Mouse (Mus musculus) midbrain, embryonic 11.5 days (tissue): ENCODE measurements around the gene Zfp319. TPM values are rescaled to one million over a fixed set of nuclear protein-coding genes. Genes with fewer than 3 reads are reported as not detected.
A peak's percentile ranks its signal among the peaks of the same experiment; 100 is the strongest.

ENCODE experiments used
- ATAC-seq: fragments of 200-750 bp; cut with Nextera tagmentation; 2 replicates; pipeline ENCODE4 v1.8.0; 2017; ENCODE audit warnings: moderate TSS enrichment, moderate library complexity; ENCODE audit not compliant: low FRiP score
- DNase-seq: peaks from one replicate; pipeline ENCODE4 v3.0.0; 2015; ENCODE audit warnings: low spot score; ENCODE audit errors: missing footprints
- H3K27ac ChIP-seq: fragments of 300-500 bp; sonication (generic); 2 replicates; pipeline ENCODE4 v1.5.1; 2014; ENCODE audit warnings: low read depth, low read length
- H3K27me3 ChIP-seq: fragments of 300-500 bp; sonication (generic); 2 replicates; pipeline ENCODE4 v1.6.1; 2014; ENCODE audit warnings: mild to moderate bottlenecking, low read length, moderate library complexity, mixed read lengths; ENCODE audit not compliant: control insufficient read depth, insufficient read depth
- H3K36me3 ChIP-seq: fragments of 300-500 bp; sonication (generic); 2 replicates; pipeline ENCODE4 v1.6.1; 2014; ENCODE audit warnings: mild to moderate bottlenecking, low read length, moderate library complexity, mixed read lengths; ENCODE audit not compliant: control insufficient read depth, insufficient read depth
- H3K4me1 ChIP-seq: fragments of 300-500 bp; sonication (generic); 2 replicates; pipeline ENCODE4 v1.6.1; 2014; ENCODE audit warnings: low read length; ENCODE audit not compliant: control insufficient read depth, insufficient read depth
- H3K4me2 ChIP-seq: fragments of 300-500 bp; sonication (generic); 2 replicates; pipeline ENCODE4 v1.6.1; 2014; ENCODE audit warnings: mild to moderate bottlenecking, moderate library complexity
- H3K4me3 ChIP-seq: fragments of 300-500 bp; sonication (generic); 2 replicates; pipeline ENCODE4 v1.5.1; 2014; ENCODE audit warnings: low read depth, low read length
- H3K9ac ChIP-seq: fragments of 300-500 bp; sonication (generic); 2 replicates; pipeline ENCODE4 v1.6.1; 2014; ENCODE audit warnings: low read length
- H3K9me3 ChIP-seq: fragments of 300-500 bp; sonication (generic); 2 replicates; pipeline ENCODE4 v1.6.1; 2016; ENCODE audit warnings: low read length; ENCODE audit not compliant: control insufficient read depth
- WGBS: fragments of 180-500 bp; shearing (Covaris S2); extraction: QIAGEN DNeasy Blood & Tissue Kit; methylation state at CpG from one replicate; pipeline ENCODE4 v1.1.7; 2014; 5-methylcytosine and 5-hydroxymethylcytosine counted together
- polyA plus RNA-seq: library from polyadenylated mRNA; unstranded; fragments of >200 nt; fragmentation: Nextera tagmentation; extraction: Ambion mirVana; gene quantifications from 2 replicates; pipeline ENCODE4 v1.2.1, GENCODE M21; 2014

The Zfp319 gene
- polyA plus RNA-seq, 1 experiment from 2014 or later: 8.6 TPM

DNA sequence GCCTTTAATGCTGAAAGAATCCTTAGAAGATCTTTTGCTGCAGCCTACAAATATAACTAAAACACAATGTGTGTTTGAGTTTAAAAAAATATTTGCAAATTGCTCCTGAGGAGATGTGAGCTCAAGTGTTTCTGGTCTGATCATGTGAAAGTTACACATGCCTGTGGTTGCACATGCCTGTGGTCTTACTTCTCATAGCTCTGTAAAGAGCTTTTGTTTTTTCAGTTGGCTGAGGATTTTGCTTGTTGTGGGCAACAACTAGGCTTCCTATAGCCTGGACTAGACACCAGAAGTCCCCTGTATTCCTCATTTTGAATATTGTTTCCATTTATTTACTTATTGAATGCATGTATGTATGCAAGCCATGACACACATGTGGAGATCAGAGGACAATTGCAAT is 4.6 kb upstream of the Zfp319 start:
- Histone ChIP-seq H3K9ac (no peak overlapping the region), H3K4me3 (no peak overlapping the region), H3K36me3 (no peaks in the 10 kb centered on the region), H3K9me3 (no peaks in the 10 kb centered on the region), H3K27ac (no peak overlapping the region), H3K4me1 (no peaks in the 10 kb centered on the region), H3K27me3 (no peaks in the 10 kb centered on the region), H3K4me2 (no peak overlapping the region)
- ATAC-seq (no peak), DNase-seq (no peak)

DNA sequence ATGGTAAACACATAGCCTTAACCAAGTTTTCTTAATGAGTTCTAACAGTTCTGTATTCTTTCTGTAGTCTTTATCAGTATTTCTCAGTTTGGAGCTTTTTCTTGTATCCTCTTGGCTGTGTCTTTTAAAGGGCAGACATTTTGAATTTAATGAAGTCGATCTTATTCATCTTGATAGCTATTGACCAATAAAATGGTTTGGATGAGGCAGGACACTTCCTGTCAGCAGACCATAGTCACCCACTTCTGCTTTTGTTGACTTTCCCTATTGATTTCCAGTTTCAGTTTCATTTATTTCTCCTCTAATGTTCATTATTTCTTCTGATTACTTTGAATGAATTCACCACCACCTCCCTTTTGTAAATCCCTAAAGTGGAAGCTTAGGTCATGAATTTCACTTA is 4.0 kb upstream of the Zfp319 start:
- Histone ChIP-seq H3K4me2 (no peak overlapping the region), H3K27me3 (no peaks in the 10 kb centered on the region), H3K27ac (no peak overlapping the region), H3K4me1 (peaks cover 2% of the 10 kb centered on the region), H3K36me3 (no peaks in the 10 kb centered on the region), H3K9ac (no peak overlapping the region), H3K9me3 (no peaks in the 10 kb centered on the region), H3K4me3 (no peak overlapping the region)
- DNase-seq: no peak
- WGBS: 95% methylated on average over 1 of the region's 1 CpGs
- no peak for ATAC-seq

DNA sequence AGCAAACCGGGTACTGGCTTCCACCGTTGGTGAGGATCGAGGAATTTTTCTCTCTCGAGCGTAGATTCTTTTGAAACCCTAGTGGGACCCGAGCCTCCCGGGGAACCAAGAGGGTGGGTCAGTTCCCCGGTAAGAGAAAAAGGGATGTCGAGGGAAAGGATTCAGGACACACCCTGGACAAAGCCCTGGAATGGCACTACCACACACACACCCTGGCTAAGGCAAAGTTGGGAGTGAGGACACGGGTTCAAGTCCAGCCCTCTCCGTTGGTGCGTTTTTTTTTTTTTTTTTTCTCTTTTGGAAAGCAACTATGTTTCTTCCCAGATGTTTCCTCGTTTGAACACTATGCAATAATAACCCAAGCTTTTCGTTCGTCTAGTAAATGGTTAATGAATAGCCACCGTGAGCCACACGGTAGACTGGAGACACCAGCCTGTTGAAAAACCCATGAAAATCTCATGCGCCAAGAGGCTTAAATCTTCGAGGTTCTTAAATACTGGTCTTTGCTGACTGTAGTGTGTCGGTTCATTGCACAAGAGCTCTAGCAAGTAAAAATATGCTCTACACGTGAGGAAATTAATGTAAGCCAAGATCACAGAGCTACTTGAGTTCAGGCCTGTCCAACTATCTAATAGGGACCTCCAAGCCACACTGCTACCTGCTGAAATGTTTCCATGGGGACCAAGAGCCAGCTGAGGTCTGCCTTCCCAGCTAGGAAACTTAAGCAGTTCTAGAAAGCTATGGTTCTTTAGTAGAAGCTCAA is 868 bp upstream of the Zfp319 start:
- no peaks in the 10 kb centered on the region for H3K9me3 ChIP-seq
- peak overlapping the region; percentile 80 for H3K4me2 ChIP-seq
- H3K4me3 ChIP-seq: peak overlapping the region; percentile 56
- no peaks in the 10 kb centered on the region for H3K27me3 ChIP-seq
- DNase-seq (no peak), ATAC-seq (peak; percentile 46; the same call in 1 of the 2 replicates)
- peak overlapping the region; percentile 95 for H3K27ac ChIP-seq
- H3K4me1 ChIP-seq: peaks cover 12% of the 10 kb centered on the region
- H3K9ac ChIP-seq: peak overlapping the region; percentile 81
- 31% methylated on average over 21 of the region's 21 CpGs for WGBS
- H3K36me3 ChIP-seq: peaks cover 17% of the 10 kb centered on the region

- under 1% methylated on average over 38 of the region's 38 CpGs for WGBS
- no peak for DNase-seq
- H3K36me3 ChIP-seq: peaks cover 27% of the 10 kb centered on the region
Observed at GRCm38 (mm10) chr8:95331156-95331719, 512 bp downstream of the Zfp319 start.

DNA sequence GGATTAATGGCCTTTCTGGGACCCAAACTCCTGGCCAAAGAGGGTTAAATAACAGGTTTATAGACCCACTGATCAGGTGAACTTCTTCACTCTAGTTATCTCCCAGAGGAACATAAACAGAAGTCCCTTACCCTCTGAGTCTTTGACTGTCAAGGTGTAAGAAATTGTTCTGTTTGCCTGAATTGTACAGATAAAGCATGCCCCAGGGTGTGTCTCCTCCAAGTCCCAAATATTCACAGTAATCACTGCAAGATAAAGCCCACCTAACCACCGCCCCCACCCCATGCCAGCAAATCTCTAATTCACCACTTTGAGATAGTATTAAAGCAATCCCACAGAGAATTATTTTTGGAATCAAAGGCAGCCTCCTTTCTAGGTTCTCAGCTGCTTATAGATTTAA is 1.4 kb downstream of the Zfp319 start:
- DNase-seq (no peak), ATAC-seq (no peak)
- Histone ChIP-seq H3K27ac (no peak overlapping the region), H3K4me1 (peaks cover 12% of the 10 kb centered on the region), H3K27me3 (no peaks in the 10 kb centered on the region), H3K36me3 (peaks cover 27% of the 10 kb centered on the region), H3K9me3 (no peaks in the 10 kb centered on the region), H3K4me2 (peak overlapping the region; percentile 80), H3K9ac (peak overlapping the region; percentile 81), H3K4me3 (peak overlapping the region; percentile 56)
- WGBS: 78% methylated on average over 1 of the region's 1 CpGs

More at GRCm38 (mm10) chr8:95331156-95331719, 512 bp downstream of the Zfp319 start:
- peaks cover 12% of the 10 kb centered on the region for H3K4me1 ChIP-seq
- peak overlapping the region; percentile 81 for H3K9ac ChIP-seq
- no peaks in the 10 kb centered on the region for H3K27me3 ChIP-seq
- H3K9me3 ChIP-seq: no peaks in the 10 kb centered on the region
- peak; percentile 49 for ATAC-seq
- peak overlapping the region; percentile 56 for H3K4me3 ChIP-seq
- peak overlapping the region; percentile 80 for H3K4me2 ChIP-seq
- peak overlapping the region; percentile 95 for H3K27ac ChIP-seq

DNA sequence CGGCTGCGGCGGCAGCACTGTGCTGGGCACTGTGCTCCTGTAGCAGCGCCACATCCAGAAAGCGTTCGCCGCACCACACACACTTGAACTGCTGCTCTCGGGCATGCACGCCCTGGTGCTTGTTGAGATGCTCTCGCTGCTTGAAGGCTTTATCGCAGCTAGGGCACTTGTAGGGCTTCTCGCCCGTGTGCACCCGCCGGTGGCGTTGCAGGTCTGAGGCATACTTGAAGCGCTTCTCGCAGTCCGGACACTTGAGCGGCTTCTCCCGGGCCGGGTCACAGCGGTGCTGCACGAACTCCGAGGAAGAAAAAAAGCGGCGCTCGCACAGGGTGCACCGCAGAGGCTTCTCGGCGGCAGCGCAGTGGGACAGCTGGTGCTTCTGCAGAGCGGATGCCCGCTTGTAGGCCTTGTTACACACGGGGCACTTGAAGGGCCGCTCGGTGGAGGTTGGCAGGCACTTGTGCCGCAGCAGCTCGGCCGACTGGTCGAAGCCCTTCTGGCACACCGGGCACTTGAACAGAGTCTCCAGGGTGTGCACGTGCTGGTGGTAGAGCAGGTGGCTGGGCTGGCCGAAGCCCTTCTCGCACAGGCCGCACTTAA is 3.8 kb downstream of the Zfp319 start:
- WGBS: 80% methylated on average over 46 of the region's 46 CpGs
- no peaks in the 10 kb centered on the region for H3K9me3 ChIP-seq
- H3K4me3 ChIP-seq: no peak overlapping the region
- H3K9ac ChIP-seq: no peak overlapping the region
- H3K36me3 ChIP-seq: peaks cover 31% of the 10 kb centered on the region
- H3K27ac ChIP-seq: no peak overlapping the region
- H3K4me1 ChIP-seq: peaks cover 12% of the 10 kb centered on the region
- ATAC-seq: no peak
- DNase-seq: no peak
- H3K4me2 ChIP-seq: no peak overlapping the region
- H3K27me3 ChIP-seq: no peaks in the 10 kb centered on the region

DNA sequence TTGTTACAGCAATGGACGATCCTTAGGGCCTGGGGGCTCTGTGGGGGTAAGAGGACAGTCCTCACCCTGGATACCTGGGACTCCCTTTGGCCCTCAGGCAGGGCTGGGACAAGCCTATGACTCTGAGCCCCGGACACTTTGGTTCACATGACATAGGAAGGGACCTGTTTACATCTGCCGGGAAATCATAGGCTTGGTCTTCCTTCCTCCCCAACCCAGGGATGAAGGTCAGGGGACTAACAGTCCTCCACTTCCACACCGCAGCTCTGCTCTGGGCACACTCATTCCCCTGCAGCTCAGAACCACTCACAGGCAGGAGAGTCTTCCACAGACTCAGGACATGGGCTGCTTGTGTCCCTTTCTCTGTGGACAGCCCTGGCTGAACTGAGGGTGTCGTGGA is 4.9 kb downstream of the Zfp319 start:
- no peak for ATAC-seq
- H3K4me3 ChIP-seq: no peak overlapping the region
- no peak for DNase-seq
- no peaks in the 10 kb centered on the region for H3K9me3 ChIP-seq
- H3K4me2 ChIP-seq: no peak overlapping the region
- no peak overlapping the region for H3K9ac ChIP-seq
- H3K36me3 ChIP-seq: peaks cover 31% of the 10 kb centered on the region
- 90% methylated on average over 5 of the region's 5 CpGs for WGBS
- no peak overlapping the region for H3K27ac ChIP-seq
- peaks cover 12% of the 10 kb centered on the region for H3K4me1 ChIP-seq
- no peaks in the 10 kb centered on the region for H3K27me3 ChIP-seq

DNA sequence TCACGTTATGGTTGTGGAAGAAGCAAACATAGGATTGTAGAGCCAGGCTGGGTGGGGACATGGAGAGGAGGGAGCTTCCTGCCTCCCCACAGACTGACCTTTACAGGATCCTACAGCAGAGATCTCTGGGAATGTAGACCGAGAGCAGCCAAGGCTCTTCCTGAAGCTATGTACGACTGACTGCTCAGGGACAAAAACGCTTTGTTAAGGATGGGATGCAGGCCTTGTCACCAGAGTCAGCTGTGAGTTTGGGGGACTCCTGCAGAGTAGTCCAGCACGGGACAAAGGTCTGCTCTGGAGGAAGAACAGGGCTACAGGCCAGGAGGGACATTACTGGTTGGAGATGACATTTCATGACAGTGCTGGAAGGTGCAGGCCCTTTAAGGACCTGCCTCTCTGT is 7.1 kb downstream of the Zfp319 start:
- Histone ChIP-seq H3K4me2 (no peak overlapping the region), H3K4me3 (no peak overlapping the region), H3K4me1 (peaks cover 6% of the 10 kb centered on the region; the same call in 1 of the 2 replicates), H3K27me3 (0 out of 2 replicates have a peak, but pooled peaks cover 2% of the 10 kb centered on the region), H3K9me3 (no peaks in the 10 kb centered on the region), H3K27ac (no peak overlapping the region; the same call in 1 of the 2 replicates), H3K9ac (no peak overlapping the region), H3K36me3 (peaks cover 31% of the 10 kb centered on the region)
- 46% methylated on average over 5 of the region's 5 CpGs for WGBS
- no peak for ATAC-seq
- no peak for DNase-seq

- H3K9ac ChIP-seq: no peak overlapping the region
Observed at GRCm38 (mm10) chr8:95323201-95323600, 8.5 kb downstream of the Zfp319 start.

More at GRCm38 (mm10) chr8:95323201-95323600, 8.5 kb downstream of the Zfp319 start:
- no peak overlapping the region for H3K4me2 ChIP-seq
- peaks cover 19% of the 10 kb centered on the region for H3K36me3 ChIP-seq
- ATAC-seq: no peak
- WGBS: 91% methylated on average over 3 of the region's 3 CpGs
- peaks cover 6% of the 10 kb centered on the region; the same call in 1 of the 2 replicates for H3K4me1 ChIP-seq
- H3K27ac ChIP-seq: no peak overlapping the region
- no peak for DNase-seq
- no peak overlapping the region for H3K4me3 ChIP-seq
- no peaks in the 10 kb centered on the region for H3K9me3 ChIP-seq
- 0 out of 2 replicates have a peak, but pooled peaks cover 5% of the 10 kb centered on the region for H3K27me3 ChIP-seq
